ENCODE assay signal across 8 mouse cellular contexts in genomic region chr14:25713443-25713842, GRCm38 (mm10). TPM values are rescaled to one million over a fixed set of nuclear protein-coding genes. Genes with fewer than 3 reads are reported as not detected.
DNase-seq lines count a peak whose midpoint lies in the region; ATAC-seq lines count a peak whose summit lies in the region.

No protein-coding gene starts in this region.

- no peak for DNase-seq in frontal cortex, postnatal 36 days (ENCODE audit: low spot score in 2 of 2)
- DNase-seq in lung, postnatal 4 days = peak; percentile 26 to 33
- DNase-seq in lung, adult 18-20 months = no peak
- peak; percentile 39 for DNase-seq in retina, postnatal 1 day
- no peak for DNase-seq in limb, embryonic 10.5 days (ENCODE audit: low spot score)
- no peak for DNase-seq in lung, postnatal 36 days

- H3K27ac ChIP-seq in limb, embryonic 10.5 days = no peak overlapping the region

- H3K4me3 ChIP-seq in limb, embryonic 10.5 days = no peak overlapping the region

- ATAC-seq in frontal cortex, adult (ENCODE audit: low TSS enrichment) = peak; percentile 72
- 0 out of 2 replicates have a peak, but pooled peaks have one; percentile 42 for ATAC-seq in common myeloid progenitor, adult 5-6 weeks (replicated peaks; ENCODE audit: low read depth, poor library complexity, severe bottlenecking)

- H3K4me1 ChIP-seq in limb, embryonic 10.5 days = peaks cover 68% of the 10 kb centered on the region

- H3K27me3 ChIP-seq in limb, embryonic 10.5 days (ENCODE audit: low read depth, poor library complexity, severe bottlenecking) = no peaks in the 10 kb centered on the region

- H3K9me3 ChIP-seq in limb, embryonic 10.5 days (replicated peaks) = no peaks in the 10 kb centered on the region

- WGBS in limb, embryonic 10.5 days = 26% methylated on average over 4 of the region's 4 CpGs

- peaks cover 28% of the 10 kb centered on the region for H3K36me3 ChIP-seq in limb, embryonic 10.5 days

RNA-seq across cellular contexts. Expression of gene Ppif, which starts 19.5 kb away (rescaled TPM):
- total RNA-seq in common myeloid progenitor, adult 5-6 weeks (2017) = 44.9 and 49.5 TPM in 2 replicates
- polyA plus RNA-seq in limb, embryonic 10.5 days (2016; fragmentation: Nextera tagmentation; extraction: Ambion mirVana) = 56.8 and 67.3 TPM in 2 replicates

RNA-seq across cellular contexts. Expression of gene Zcchc24, which starts 55.4 kb away (rescaled TPM):
- total RNA-seq in common myeloid progenitor, adult 5-6 weeks (2017) = 1.8 and 3.7 TPM in 2 replicates
- polyA plus RNA-seq in limb, embryonic 10.5 days (2016; fragmentation: Nextera tagmentation; extraction: Ambion mirVana) = 9.9 and 17.0 TPM in 2 replicates

Comparison
In these comparisons a context has a peak if more than half of its experiments do, and no peak if none do; other contexts are left out.
1. DNase-seq: peak in lung, postnatal 4 days (2 of 2) and retina, postnatal 1 day (single experiment); none in frontal cortex, postnatal 36 days (0 of 2), lung, adult 18-20 months (0 of 2), limb, embryonic 10.5 days (single experiment) and lung, postnatal 36 days (single experiment).